Mouse (Mus musculus) layer of hippocampus, postnatal 36 days (tissue): ENCODE measurements around the gene Esm1. TPM values are rescaled to one million over a fixed set of nuclear protein-coding genes. Genes with fewer than 3 reads are reported as not detected.
"Not testable (repeated sequence)": the region's sequence is repeated elsewhere in the genome, so short reads cannot be mapped to it uniquely, and the experiment has no call there.

ENCODE experiments used
- DNase-seq, 2 experiments: peaks; one replicate each; pipeline ENCODE4 v3.0.0; 2022
- total RNA-seq, 2 experiments: library from RNA; stranded (reverse); gene quantifications; 2 replicates each; pipeline ENCODE4 v1.2.3; 2021

Esm1 gene
- total RNA-seq, 2 experiments from 2014 or later: not detected

DNA sequence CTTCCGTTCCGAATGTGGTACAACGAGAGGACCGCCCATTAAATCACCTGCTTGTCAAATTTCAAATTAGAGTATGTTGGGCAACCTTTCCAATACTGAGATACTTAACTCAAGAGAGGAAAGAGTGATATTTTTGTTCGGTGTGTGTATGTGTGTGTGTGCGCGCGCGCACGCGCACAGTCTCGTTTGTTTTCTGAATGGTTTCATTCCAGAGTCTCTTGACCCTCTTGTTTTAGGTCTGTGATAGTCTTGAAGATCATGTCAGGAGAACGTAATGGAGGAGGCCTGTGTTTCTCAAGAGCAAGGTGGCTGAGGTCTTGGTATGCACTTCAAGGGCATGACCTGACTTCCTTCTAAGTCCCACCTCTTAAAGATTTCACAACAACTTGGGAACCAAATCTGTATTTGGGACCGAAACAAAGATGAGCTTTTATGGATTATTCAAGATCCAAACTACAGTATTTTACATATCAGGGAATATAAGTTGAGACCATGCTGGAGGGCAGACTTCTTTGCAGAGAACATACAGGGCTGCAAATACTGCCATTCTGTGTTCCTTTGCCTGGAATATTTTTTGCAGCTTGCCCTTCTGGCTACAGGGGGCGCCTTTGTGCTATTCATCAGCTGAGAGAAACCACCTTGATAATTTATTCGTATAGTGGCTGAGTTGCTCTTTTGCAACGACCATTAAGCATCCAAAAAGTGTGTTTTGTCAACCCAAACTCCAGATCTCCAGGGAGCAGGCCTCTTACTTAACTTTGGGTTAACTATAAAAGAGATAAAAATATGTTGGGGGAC, 18.4 kb downstream of the Esm1 start:
- no peak for DNase-seq

DNA sequence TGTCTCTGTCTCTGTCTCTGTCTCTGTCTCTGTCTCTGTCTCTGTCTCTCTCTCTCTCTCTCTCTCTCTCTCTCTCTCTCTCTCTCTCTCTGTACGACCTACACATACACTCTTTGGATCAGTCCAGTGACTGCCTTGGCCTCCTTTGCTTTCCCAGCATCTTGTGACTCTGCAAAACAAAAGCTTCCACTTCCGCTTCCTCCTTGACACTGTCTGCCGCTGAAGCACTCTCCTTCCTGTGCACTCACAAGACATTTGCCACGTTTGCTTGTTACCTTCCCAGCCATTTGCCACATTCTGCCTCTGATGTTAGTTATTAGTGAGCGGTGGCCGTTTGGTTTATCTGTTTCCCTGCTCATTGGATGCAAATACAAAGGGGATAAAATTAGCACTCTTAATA, 32.7 kb downstream of the Esm1 start:
- DNase-seq: no peak

DNA sequence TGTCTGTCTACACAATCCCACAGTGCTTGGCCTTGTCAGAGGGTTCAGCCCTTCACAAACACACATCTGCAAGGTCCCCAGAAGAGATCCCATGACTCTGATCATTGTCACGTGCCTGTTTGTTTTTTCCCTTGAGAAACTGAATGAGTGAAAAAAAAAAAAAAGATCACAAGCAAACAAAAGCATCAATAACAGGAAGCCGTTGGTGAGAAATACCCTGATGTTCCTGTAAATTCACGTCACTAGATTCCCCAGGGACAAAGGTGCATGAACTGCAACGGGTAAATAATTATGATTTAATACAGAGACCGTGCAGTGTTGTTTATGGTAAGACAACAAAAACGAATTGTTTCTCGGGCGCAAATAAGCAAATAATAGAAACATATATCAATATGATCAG, 35.6 kb downstream of the Esm1 start:
- no peak for DNase-seq

DNA sequence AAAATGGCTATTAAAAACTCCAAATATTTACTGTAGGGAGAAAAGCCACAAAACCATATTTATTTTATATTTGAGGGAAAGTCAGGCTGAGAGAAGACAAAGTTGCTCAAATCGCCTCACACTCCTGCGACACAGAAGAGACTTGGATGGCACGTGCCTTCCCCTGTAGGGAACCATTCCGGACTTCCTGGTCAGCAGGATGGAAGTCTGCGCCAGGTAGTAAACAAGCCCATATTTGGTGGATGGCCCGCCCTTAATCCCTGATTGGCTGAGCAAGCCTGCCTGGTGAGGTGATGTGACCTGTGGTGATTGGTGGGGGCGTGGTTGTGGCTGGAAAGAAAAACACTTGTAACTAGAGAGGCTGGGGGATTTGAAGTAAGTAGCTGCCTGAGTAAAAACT, 43.1 kb downstream of the Esm1 start:
- DNase-seq: not testable (repeated sequence)

DNA sequence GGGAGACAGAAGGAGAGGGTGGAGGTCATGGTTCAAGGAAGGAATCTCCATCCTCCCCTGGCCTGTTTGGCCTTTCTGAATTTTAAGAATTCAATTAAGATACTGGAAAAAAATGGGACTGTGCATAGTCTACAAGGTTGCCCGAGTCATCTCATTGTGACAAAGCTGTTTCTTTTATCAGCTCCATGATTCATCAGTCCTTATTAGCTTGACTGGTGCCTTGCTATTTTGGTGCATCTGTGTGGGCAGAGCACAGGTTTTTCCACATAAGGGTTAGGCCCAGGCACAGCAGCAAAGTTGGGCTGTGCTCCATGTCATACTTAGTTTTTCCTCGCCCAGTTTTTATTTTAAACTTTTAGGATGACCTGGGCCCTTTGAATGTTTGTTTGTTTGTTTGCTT, 47.3 kb downstream of the Esm1 start:
- no peak for DNase-seq

DNA sequence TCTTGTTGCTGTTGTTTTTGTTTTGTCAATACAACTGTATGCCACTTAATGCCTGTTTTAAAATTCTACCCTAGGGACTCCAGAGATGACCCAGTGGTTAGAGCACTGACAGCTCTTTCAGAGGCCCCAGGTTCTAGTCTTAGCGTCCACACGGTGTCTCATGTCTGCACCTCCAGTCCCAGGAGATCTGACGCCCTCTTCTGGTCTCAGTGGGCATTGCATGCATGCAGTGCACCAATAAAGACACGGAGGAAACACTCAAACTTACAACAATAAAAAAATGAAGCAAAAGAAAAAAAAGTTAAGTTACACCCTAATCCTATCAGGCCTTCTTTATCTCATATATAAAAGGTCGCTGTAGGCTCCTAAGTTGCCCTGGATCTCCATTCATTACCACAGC, 47.7 kb downstream of the Esm1 start:
- no peak for DNase-seq

DNA sequence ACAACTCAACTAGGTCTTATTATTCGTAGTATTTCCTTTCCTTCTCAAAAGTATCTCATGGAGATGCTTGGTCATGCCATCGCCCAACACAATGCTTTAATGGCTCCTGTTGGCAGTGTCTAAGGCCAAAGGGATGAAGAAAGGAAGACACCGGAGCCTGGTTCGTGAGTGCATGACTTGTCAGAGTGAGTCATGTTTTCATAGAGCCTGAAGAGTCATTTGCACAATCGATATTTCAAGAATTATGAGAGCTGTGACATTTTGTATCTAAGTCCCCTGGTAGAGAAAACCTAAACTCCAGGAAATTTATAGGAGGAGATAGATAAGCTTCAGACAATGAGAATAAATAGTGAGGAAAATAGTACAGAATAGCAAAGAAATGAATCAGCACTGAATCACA, 49.8 kb downstream of the Esm1 start:
- DNase-seq: no peak

DNA sequence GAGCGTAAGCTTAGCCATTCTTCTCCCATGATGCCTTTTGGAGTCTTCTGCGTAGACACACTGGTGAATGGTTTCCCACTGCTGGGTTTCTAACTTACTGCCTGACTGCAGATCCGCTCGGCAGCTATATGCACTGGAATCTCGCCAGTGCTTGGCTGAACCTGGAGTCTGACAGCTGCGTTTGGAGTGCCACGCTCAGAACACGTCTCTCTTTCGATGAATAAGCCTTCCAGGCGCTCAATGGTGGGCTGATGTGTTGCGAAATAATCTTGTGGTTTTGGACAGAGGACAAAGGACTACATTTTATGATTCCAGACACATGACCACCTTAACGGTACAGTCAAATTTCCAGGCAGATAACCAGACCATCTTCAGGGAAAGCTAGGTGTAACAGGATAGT, 53.4 kb downstream of the Esm1 start:
- peak in 1 of 2 experiments; percentile 24 for DNase-seq

DNA sequence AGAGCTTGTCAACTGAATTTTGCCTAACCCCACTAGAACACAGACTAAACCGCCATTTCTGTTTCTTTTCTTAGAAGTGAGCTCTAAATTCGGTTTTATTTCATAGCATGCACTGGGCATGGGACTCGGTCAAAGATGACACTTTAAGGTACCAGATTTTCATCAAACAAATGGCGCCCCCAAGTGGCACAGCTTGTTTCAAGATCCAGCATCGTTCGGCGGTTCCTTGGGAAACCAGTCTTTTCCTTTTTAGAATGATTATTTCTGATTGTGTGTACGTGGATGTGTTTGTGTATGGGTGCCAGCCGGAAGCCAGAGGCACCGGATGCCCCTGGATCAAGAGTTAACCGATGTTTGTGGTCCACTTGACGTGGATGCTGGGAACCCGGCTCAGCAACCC, 55.8 kb downstream of the Esm1 start:
- peak in 1 of 2 experiments; percentile 30 for DNase-seq

DNA sequence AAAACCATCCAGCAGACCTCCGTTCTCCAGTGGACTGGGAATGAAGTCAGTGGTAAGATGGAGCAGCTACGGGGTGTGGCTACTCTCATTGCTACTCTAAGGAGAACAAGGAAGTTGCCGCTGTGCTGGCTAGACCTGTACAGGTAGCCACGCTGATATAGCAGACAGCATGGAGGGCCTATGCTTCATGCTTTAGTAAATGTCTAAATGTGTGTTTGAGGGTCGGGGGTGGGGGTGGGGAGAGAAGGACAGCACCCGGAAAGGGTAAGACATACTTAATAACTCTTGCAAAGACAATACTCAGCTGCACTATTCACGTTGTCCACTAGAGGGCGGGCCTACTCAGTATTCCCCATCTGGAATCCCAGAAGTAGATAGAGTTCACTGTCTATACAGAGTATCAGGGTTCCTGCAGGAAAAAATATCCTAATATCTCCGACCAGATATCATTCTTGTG, 57.1 kb downstream of the Esm1 start:
- peak; percentile 51 to 64 for DNase-seq

DNA sequence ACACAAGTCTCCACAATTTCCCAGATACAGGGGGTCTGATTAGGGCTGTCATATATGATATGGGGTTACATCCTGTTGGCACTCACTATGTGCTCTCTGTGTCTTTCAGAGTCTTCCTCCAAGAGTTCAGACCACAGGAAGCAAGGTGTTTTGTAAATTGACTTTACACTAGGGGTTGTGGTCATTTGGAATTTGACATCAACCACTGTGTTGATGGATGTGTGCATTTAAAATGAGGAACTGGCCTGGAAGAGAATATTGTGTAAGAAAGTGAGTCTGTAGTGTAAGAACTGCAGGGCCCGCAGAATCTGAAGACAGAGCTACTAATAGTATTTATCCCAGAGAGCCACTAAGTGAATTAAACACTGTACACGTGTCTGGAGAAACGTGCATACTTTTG, 57.7 kb downstream of the Esm1 start:
- no peak for DNase-seq

Other genes with a start within 250 kb of the Esm1 start
- gene Ccno, start 221.9 kb upstream of the Esm1 start, total RNA-seq: 1 to 10 TPM; 4.3 to 5.0 TPM
- under 1 TPM; 0.42 to 0.66 TPM for gene Mcidas, start 215.8 kb upstream of the Esm1 start, total RNA-seq
- not detected for gene Cdc20b, start 174.5 kb upstream of the Esm1 start, total RNA-seq
- gene Gpx8, start 163.2 kb upstream of the Esm1 start, total RNA-seq: 10 to 100 TPM; 10.1 to 10.9 TPM
- gene Gzma, start 108.7 kb upstream of the Esm1 start, total RNA-seq: not detected
- under 1 TPM in 1 of 2 experiments, not detected in 1; 0.38 TPM for gene Gzmk, start 16.2 kb downstream of the Esm1 start, total RNA-seq
- gene BC067074, start 83.5 kb downstream of the Esm1 start, total RNA-seq: under 1 TPM; 0.87 to 0.88 TPM